Mouse (Mus musculus) erythroblast, embryonic 14.5 days (primary cell): Measurements from ENCODE around the gene Tcaf1.

Experiments
- GATA1 ChIP-seq: IDR thresholded peaks from 2 replicates; pipeline ENCODE4 v1.6.1; 2012; ENCODE audit warnings: low read length, inconsistent platforms, mixed read lengths
- TAL1 ChIP-seq: IDR thresholded peaks from 3 replicates; pipeline ENCODE4 v1.6.1; 2012; ENCODE audit warnings: low read length, inconsistent platforms, mixed read lengths

- no peak for TF ChIP-seq TAL1
- TF ChIP-seq GATA1 = no peak
Observed at GRCm38 (mm10) chr6:42687907-42688306, 22.0 kb downstream of the Tcaf1 start.
